Mouse (Mus musculus): ENCODE results near the gene Nid2. TPM values are rescaled to one million over a fixed set of nuclear protein-coding genes. Genes with fewer than 3 reads are reported as not detected.

The Nid2 gene
- total RNA-seq (2021) = 1 to 10 TPM; 4.1 to 5.2 TPM

GRCm38 (mm10) chr14:19751025-19751771 is at the start of gene Nid2:
Gene Nid2 (plus strand): TSS chr14:19751265.
- peak; percentile 41 to 54 for DNase-seq

- DNase-seq = no peak
Observed at GRCm38 (mm10) chr14:19701546-19701945, 49.5 kb upstream of the Nid2 start.

GRCm38 (mm10) chr14:19705649-19706048 is 45.4 kb upstream of the Nid2 start:
- peak; percentile 64 to 70 for DNase-seq

GRCm38 (mm10) chr14:19706454-19706853 is 44.6 kb upstream of the Nid2 start:
- DNase-seq = peak; percentile 49 to 61

- DNase-seq = no peak
Observed at GRCm38 (mm10) chr14:19706997-19707396, 44.1 kb upstream of the Nid2 start.

- DNase-seq = no peak
Observed at GRCm38 (mm10) chr14:19707721-19708507, 43.2 kb upstream of the Nid2 start.

GRCm38 (mm10) chr14:19709161-19709560 is 41.9 kb upstream of the Nid2 start:
- no peak for DNase-seq

GRCm38 (mm10) chr14:19711771-19712170 is 39.3 kb upstream of the Nid2 start:
- no peak for DNase-seq

GRCm38 (mm10) chr14:19713067-19713466 is 38.0 kb upstream of the Nid2 start:
- DNase-seq = no peak

GRCm38 (mm10) chr14:19719077-19719476 is 32.0 kb upstream of the Nid2 start:
- DNase-seq = no peak

- DNase-seq = no peak
Observed at GRCm38 (mm10) chr14:19720044-19720611, 30.9 kb upstream of the Nid2 start.

GRCm38 (mm10) chr14:19728278-19728677 is 22.8 kb upstream of the Nid2 start:
- DNase-seq = no peak

GRCm38 (mm10) chr14:19728737-19729136 is 22.3 kb upstream of the Nid2 start:
- DNase-seq = no peak

- DNase-seq = no peak
Observed at GRCm38 (mm10) chr14:19732097-19732496, 19.0 kb upstream of the Nid2 start.

- DNase-seq = no peak
Observed at GRCm38 (mm10) chr14:19733490-19734282, 17.4 kb upstream of the Nid2 start.

- no peak for DNase-seq
Observed at GRCm38 (mm10) chr14:19735303-19735702, 15.8 kb upstream of the Nid2 start.

- no peak for DNase-seq
Observed at GRCm38 (mm10) chr14:19737568-19737967, 13.5 kb upstream of the Nid2 start.

GRCm38 (mm10) chr14:19738094-19738843 is 12.8 kb upstream of the Nid2 start:
- no peak for DNase-seq

GRCm38 (mm10) chr14:19739416-19740146 is 11.5 kb upstream of the Nid2 start:
- DNase-seq = no peak

- no peak for DNase-seq
Observed at GRCm38 (mm10) chr14:19740147-19740738, 10.8 kb upstream of the Nid2 start.

- no peak for DNase-seq
Observed at GRCm38 (mm10) chr14:19744876-19745275, 6.2 kb upstream of the Nid2 start.
